Mouse (Mus musculus) megakaryocyte, adult 5-6 weeks (primary cell): Measurements from ENCODE around the gene Arsk. TPM values are rescaled to one million over a fixed set of nuclear protein-coding genes. Genes with fewer than 3 reads are reported as not detected.

Experiments used
- ATAC-seq: 2 replicates; pipeline ENCODE4 v1.8.0; 2016; ENCODE audit warnings: mild to moderate bottlenecking, inconsistent platforms; ENCODE audit not compliant: poor library complexity, severe bottlenecking
- total RNA-seq, 2 experiments: library from RNA; stranded (forward) in 1 of 2; stranded (reverse) in 1 of 2; fragments of 153-499, 151-499 nt in 1 of 2; fragments of 221-1000, 200-1000 nt in 1 of 2; gene quantifications; 2 replicates each; pipeline versions ENCODE4 v1.2.3 to v1.2.4; 2015 to 2017

Gene Arsk
- total RNA-seq (2015) (11.8 and 14.2 TPM in 2 replicates), total RNA-seq (2017) (13.5 and 15.2 TPM in 2 replicates)

GRCm38 (mm10) chr13:76098493-76099303 lies at the start of gene Arsk, which contains the start of gene Ttc37:
Gene Arsk, minus strand, starts transcription at chr13:76098660.
Gene Ttc37, plus strand, starts transcription at chr13:76098734.
- ATAC-seq = peak; percentile 87

- no peak for ATAC-seq
Measured at GRCm38 (mm10) chr13:76141117-76141808, 42.8 kb upstream of the Arsk start.

DNA sequence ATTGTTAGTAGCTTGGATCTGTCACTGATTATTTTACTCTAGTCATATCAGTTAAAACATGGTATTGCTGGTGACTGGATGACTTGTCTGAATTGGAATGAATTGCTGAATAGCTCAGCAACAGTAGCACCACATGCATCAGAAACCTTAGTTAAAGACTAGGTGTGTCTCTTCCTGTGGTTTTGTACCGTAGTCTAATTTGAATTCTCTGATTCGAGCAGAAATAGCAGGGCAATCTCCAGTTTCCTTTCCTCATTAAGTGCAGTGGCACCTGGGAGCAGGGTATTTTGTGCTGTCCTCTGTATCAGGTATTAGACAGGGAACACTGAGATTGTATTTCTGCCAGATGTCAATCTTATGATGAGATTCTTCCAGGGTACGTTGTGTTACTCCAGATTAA lies 40.4 kb upstream of the Arsk start:
- no peak for ATAC-seq

DNA sequence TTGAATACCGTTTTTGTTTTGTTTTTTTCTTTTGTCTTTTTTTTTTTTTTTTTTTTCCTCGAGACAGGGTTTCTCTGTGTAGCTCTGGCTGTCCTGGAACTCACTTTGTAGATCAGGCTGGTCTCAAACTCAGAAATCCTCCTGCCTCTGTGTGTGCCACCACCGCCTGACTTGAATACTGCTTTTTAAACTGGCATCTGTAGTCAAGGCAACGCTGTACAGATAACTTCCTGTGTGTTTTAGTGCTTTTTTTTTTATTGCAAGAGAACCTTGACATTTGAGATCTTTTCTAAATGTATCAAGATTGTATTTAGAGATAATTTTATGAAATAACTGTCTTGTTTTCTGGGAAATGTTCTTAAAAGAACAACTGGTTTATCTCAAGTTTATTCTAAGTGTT lies 34.0 kb upstream of the Arsk start:
- ATAC-seq = no peak

GRCm38 (mm10) chr13:76128799-76129198 lies 30.3 kb upstream of the Arsk start:
- ATAC-seq = peak; percentile 23; the same call in 1 of the 2 replicates

GRCm38 (mm10) chr13:76109069-76109824 lies 10.8 kb upstream of the Arsk start:
- ATAC-seq = no peak

- no peak for ATAC-seq
Measured at GRCm38 (mm10) chr13:76101989-76102388, 3.5 kb upstream of the Arsk start.

DNA sequence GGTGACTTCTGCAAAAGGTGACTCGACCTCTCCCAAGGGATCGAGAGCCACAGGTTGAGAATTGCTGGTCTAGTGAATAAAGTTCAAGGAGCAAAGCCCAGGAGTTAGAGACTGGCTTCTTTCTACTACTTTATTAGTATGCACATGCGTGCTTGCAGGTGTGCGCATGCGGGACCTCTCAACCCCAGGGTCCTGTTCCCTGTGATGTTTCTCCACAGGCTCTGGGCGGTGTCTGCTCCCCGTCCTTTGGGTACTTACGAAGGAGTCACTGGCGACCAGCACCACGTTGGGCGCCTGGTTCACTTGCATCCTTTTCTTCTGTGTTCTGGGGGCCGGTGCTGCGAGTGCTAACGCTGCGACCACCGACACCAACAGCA lies 356 bp downstream of the Arsk start:
- peak; percentile 72 for ATAC-seq

- ATAC-seq = no peak
Measured at GRCm38 (mm10) chr13:76074323-76074722, 24.1 kb downstream of the Arsk start.

DNA sequence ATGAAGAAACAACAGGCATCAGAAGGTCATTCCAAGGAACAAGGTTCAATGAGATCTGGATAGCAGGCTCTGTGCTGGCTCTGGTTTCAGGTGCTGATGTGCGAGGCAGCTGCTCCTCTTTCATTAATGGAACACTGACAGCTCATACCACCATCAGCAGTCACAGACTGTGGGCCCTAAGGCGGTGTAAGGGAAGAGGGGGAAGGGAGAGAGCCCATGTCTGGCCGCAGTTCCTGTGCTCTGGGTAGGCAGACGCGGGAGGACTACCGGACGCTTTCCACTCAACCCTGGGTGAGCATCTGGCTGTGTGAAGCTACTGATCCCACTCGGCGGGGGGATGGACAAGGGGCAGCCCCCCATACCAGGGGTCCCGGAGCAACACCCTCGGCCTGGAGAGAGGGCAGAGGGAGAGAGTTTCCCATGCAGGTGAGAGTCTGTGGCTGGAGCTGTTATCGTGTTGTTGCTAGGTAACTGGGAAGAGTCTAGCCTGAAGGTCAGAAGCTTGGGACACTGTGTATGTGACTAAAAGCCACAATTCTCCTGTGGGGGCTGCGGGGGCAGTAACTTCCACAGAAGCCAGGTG lies 34.0 kb downstream of the Arsk start:
- no peak for ATAC-seq

GRCm38 (mm10) chr13:76063548-76063947 lies 34.9 kb downstream of the Arsk start:
- no peak for ATAC-seq

DNA sequence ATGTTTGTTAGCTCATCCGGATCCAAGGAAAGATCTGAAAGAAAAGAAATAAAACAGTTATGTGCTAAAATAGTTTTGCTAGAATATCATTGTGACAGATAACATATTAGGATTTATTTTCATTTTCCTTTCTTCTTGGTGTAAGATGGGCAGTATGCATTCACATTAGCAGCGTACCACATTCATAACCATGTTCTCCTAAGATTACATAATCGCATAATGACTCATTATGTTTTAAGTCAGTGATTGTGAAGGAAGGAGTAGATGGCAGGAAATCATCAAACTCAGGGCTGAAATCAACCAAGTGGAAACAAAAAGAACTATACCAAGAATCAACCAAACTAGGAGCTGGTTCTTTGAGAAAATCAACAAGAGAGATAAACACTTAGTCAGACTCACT lies 35.9 kb downstream of the Arsk start:
- ATAC-seq = peak; percentile 43; the same call in 1 of the 2 replicates

DNA sequence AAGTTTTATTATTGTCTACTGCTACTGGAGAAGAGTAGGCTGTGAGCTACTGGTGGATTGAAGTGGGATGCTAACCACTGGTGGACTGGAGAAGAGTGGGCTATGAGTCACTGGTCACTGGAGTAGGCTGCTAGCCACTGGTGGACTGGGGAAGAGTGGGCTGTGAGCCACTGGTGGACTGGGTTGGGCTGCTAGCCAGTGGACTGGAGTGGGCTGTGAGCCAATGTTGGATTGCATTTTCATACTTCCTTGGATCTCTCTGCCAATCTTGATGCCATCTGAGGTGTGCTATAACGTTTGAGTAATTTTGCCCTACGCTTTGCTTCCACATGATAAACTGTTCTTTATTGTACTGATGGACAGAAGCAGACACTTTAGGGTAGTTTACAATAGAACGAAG lies 36.3 kb downstream of the Arsk start:
- ATAC-seq = no peak

GRCm38 (mm10) chr13:76059591-76059990 lies 38.9 kb downstream of the Arsk start:
- ATAC-seq = no peak

- peak; percentile 27 for ATAC-seq
Measured at GRCm38 (mm10) chr13:76057267-76058069, 41.0 kb downstream of the Arsk start.

- ATAC-seq = no peak
Measured at GRCm38 (mm10) chr13:76056896-76057266, 41.6 kb downstream of the Arsk start, which contains the start of gene Gpr150. Gene Gpr150, minus strand, starts transcription at chr13:76056996.

GRCm38 (mm10) chr13:76056261-76056724 lies 42.2 kb downstream of the Arsk start:
- ATAC-seq = peak; percentile 71

- ATAC-seq = peak; percentile 58
Measured at GRCm38 (mm10) chr13:76055391-76056232, 42.8 kb downstream of the Arsk start.

- no peak for ATAC-seq
Measured at GRCm38 (mm10) chr13:76044971-76045370, 53.5 kb downstream of the Arsk start.
